Mouse (Mus musculus) CH12.LX (cell line): Measurements from ENCODE around the gene Psmb7.

Experiments used
- USF2 ChIP-seq: conservative IDR thresholded peaks from 2 replicates; pipeline ENCODE4 v1.6.1; 2011; ENCODE audit warnings: low read depth, low read length, improper control_type of control experiment
- ZKSCAN1 ChIP-seq: IDR thresholded peaks from 2 replicates; pipeline ENCODE4 v1.6.1; 2012; ENCODE audit warnings: low read depth, inconsistent platforms, low read length, improper control_type of control experiment, borderline replicate concordance
- ZMIZ1 ChIP-seq: IDR thresholded peaks from 2 replicates; pipeline ENCODE4 v1.6.1; 2012; ENCODE audit warnings: low read depth, mild to moderate bottlenecking, inconsistent platforms, low read length, improper control_type of control experiment

DNA sequence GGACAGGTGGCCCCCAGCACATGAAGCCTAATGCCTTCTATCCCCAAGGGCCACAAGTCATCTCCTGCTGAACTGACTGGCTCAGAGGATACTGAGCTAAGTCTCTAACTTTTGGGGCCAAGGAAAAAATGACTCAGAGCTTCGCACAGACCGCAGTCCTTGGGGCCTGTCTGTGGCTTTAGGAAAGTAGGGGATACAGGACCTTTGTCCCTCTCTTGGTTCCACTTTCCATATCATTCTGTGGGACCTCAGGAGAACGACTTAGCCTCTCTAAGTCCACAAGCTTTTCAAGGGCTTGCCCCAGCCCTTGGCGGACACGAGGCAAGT, 9.4 kb upstream of the Psmb7 start:
- TF ChIP-seq ZMIZ1 (no peak), USF2 (no peak), ZKSCAN1 (no peak)
